Mouse (Mus musculus) E14TG2a.4 (cell line): ENCODE results near the gene Olfr902.

Experiments used
- CTCF ChIP-seq: conservative IDR thresholded peaks from 2 replicates; pipeline ENCODE4 v1.5.1; 2014; ENCODE audit warnings: low read length
- POU5F1 ChIP-seq: IDR thresholded peaks from 2 replicates; pipeline ENCODE4 v1.6.1; 2014; ENCODE audit warnings: low read length, borderline replicate concordance

DNA sequence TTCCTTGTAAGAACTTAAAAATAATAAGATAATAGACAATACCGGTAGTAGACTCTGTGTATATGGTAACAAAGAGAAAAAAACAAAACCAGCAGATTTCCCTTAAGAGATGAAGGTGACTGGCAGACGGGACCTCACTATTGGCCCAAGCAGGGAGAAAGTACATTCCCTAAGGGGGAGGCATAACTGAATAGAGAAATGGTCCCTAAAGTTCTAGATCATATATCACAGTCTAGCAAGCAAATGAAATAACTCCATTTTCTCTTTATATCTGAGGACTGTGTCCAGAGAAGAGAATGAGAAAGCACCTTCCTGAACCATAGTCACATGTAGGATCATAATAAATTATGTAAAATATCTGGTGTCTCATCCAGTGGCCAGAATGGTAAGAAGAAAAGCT lies 48.0 kb downstream of the Olfr902 start, which contains the start of gene Olfr907:
- TF ChIP-seq CTCF (no peak), POU5F1 (no peak)
